In genomic region chr5:31202933-31203332, GRCm38 (mm10) we compare ENCODE assay signal across 8 mouse cellular contexts. TPM values are rescaled to one million over a fixed set of nuclear protein-coding genes. Genes with fewer than 3 reads are reported as not detected.
DNase-seq lines count a peak whose midpoint lies in the region; ATAC-seq and TF ChIP-seq lines count a peak whose summit lies in the region.

No protein-coding gene starts in this region.

- TF ChIP-seq POLR2A in testis, adult 2 months (IDR thresholded peaks at IDR 0.05; ENCODE audit: control insufficient read depth, low read depth, low read length), result no peak

- H3K27me3 ChIP-seq in erythroblast, embryonic 14.5 days (ENCODE audit: control insufficient read depth), result no peaks in the 10 kb centered on the region
- H3K27me3 ChIP-seq in testis, adult 2 months (ENCODE audit: control insufficient read depth, insufficient read depth, low read length), result no peaks in the 10 kb centered on the region
- H3K27me3 ChIP-seq in liver, embryonic 13.5 days, result no peaks in the 10 kb centered on the region

- no peaks in the 10 kb centered on the region for H3K9me3 ChIP-seq in erythroblast, embryonic 14.5 days (ENCODE audit: control insufficient read depth, low read length)
- peaks cover 5% of the 10 kb centered on the region for H3K9me3 ChIP-seq in liver, embryonic 13.5 days (replicated peaks)

- peaks cover 96% of the 10 kb centered on the region for H3K36me3 ChIP-seq in erythroblast, embryonic 14.5 days (ENCODE audit: control insufficient read depth)
- peaks cover 5% of the 10 kb centered on the region for H3K36me3 ChIP-seq in testis, adult 2 months (ENCODE audit: control insufficient read depth, insufficient read depth, low read length)
- peaks cover 85% of the 10 kb centered on the region for H3K36me3 ChIP-seq in liver, embryonic 13.5 days

- H3K4me2 ChIP-seq in liver, embryonic 13.5 days, result peak overlapping the region; percentile 79

- WGBS in liver, embryonic 13.5 days (ENCODE audit: insufficient replicate concordance), result 77% methylated on average over 7 of the region's 7 CpGs

- no peak for TF ChIP-seq CTCF in testis, adult 2 months (IDR thresholded peaks at IDR 0.05; ENCODE audit: control insufficient read depth, insufficient read depth, insufficient replicate concordance, low read depth, low read length)

- H3K9ac ChIP-seq in liver, embryonic 13.5 days, result peak overlapping the region; percentile 69

- peaks cover 35% of the 10 kb centered on the region for H3K4me1 ChIP-seq in erythroblast, embryonic 14.5 days (ENCODE audit: control insufficient read depth)
- H3K4me1 ChIP-seq in testis, adult 2 months (ENCODE audit: control insufficient read depth, insufficient read depth, low read length), result peaks cover 6% of the 10 kb centered on the region
- peaks cover 34% of the 10 kb centered on the region for H3K4me1 ChIP-seq in liver, embryonic 13.5 days (replicated peaks)

- H3K4me3 ChIP-seq in erythroblast, embryonic 14.5 days (replicated peaks), result peak overlapping the region; percentile 84
- H3K4me3 ChIP-seq in testis, adult 2 months (ENCODE audit: control insufficient read depth, low read depth, low read length), result peak overlapping the region; percentile 95
- peak overlapping the region; percentile 82 for H3K4me3 ChIP-seq in liver, embryonic 13.5 days (replicated peaks)

- no peak for ATAC-seq in erythroblast, adult 5-6 weeks (replicated peaks; ENCODE audit: low FRiP score, poor library complexity, severe bottlenecking)
- ATAC-seq in liver, embryonic 13.5 days (ENCODE audit: low read depth), result no peak

- DNase-seq in testis, postnatal 14 days (ENCODE audit: low spot score), result no peak
- DNase-seq in liver, embryonic 13.5 days, result no peak
- no peak for DNase-seq in frontal cortex, postnatal 36 days (ENCODE audit: low spot score in 2 of 2)
- no peak for DNase-seq in B cell, adult 2 months
- DNase-seq in thymus, postnatal 25 days, result no peak

- H3K27ac ChIP-seq in testis, adult 2 months (ENCODE audit: control insufficient read depth, insufficient read depth, low read depth, low read length), result peak overlapping the region; percentile 97
- H3K27ac ChIP-seq in liver, embryonic 13.5 days, result peak overlapping the region; percentile 82

RNA-seq across cellular contexts. Expression of gene Zfp513, which starts 0.8 kb away (rescaled TPM):
- polyA plus RNA-seq in erythroblast, embryonic 14.5 days (2012), result 2.5 TPM in 2 replicates
- total RNA-seq in erythroblast, adult 5-6 weeks (2015; ENCODE audit: low replicate concordance), result 2.3 and 4.8 TPM in 2 replicates
- 5.5 and 5.9 TPM in 2 replicates for total RNA-seq in erythroblast, adult 5-6 weeks (2017; ENCODE audit: low replicate concordance)
- polyA plus RNA-seq in testis, adult 2 months (2012; rRNA removed), result 53.2 and 60.0 TPM in 2 replicates
- polyA plus RNA-seq in liver, embryonic 13.5 days (2015; fragmentation: Nextera tagmentation; extraction: Ambion mirVana), result 2.3 and 2.6 TPM in 2 replicates

RNA-seq across cellular contexts. Expression of gene Eif2b4, which starts 9.7 kb away (rescaled TPM):
- polyA plus RNA-seq in erythroblast, embryonic 14.5 days (2012), result 32.5 and 34.0 TPM in 2 replicates
- 9.8 and 42.1 TPM in 2 replicates for total RNA-seq in erythroblast, adult 5-6 weeks (2015; ENCODE audit: low replicate concordance)
- 13.5 and 18.7 TPM in 2 replicates for total RNA-seq in erythroblast, adult 5-6 weeks (2017; ENCODE audit: low replicate concordance)
- polyA plus RNA-seq in testis, adult 2 months (2012; rRNA removed), result 107 and 116 TPM in 2 replicates
- 57.1 and 64.0 TPM in 2 replicates for polyA plus RNA-seq in liver, embryonic 13.5 days (2015; fragmentation: Nextera tagmentation; extraction: Ambion mirVana)

RNA-seq across cellular contexts. Expression of gene Snx17, which starts 9.9 kb away (rescaled TPM):
- polyA plus RNA-seq in erythroblast, embryonic 14.5 days (2012), result 2.7 and 2.9 TPM in 2 replicates
- 2.9 and 17.1 TPM in 2 replicates for total RNA-seq in erythroblast, adult 5-6 weeks (2015; ENCODE audit: low replicate concordance)
- 12.3 and 15.8 TPM in 2 replicates for total RNA-seq in erythroblast, adult 5-6 weeks (2017; ENCODE audit: low replicate concordance)
- 22.2 and 24.8 TPM in 2 replicates for polyA plus RNA-seq in testis, adult 2 months (2012; rRNA removed)
- polyA plus RNA-seq in liver, embryonic 13.5 days (2015; fragmentation: Nextera tagmentation; extraction: Ambion mirVana), result 49.6 and 49.7 TPM in 2 replicates

RNA-seq across cellular contexts. Expression of gene Ppm1g, which starts 17.6 kb away (rescaled TPM):
- 31.4 and 40.0 TPM in 2 replicates for polyA plus RNA-seq in erythroblast, embryonic 14.5 days (2012)
- total RNA-seq in erythroblast, adult 5-6 weeks (2015; ENCODE audit: low replicate concordance), result 35.4 and 46.4 TPM in 2 replicates
- total RNA-seq in erythroblast, adult 5-6 weeks (2017; ENCODE audit: low replicate concordance), result 67.5 and 132 TPM in 2 replicates
- polyA plus RNA-seq in testis, adult 2 months (2012; rRNA removed), result 392 and 429 TPM in 2 replicates
- 169 and 174 TPM in 2 replicates for polyA plus RNA-seq in liver, embryonic 13.5 days (2015; fragmentation: Nextera tagmentation; extraction: Ambion mirVana)

RNA-seq across cellular contexts. Expression of gene Gtf3c2, which starts 23.0 kb away (rescaled TPM):
- polyA plus RNA-seq in erythroblast, embryonic 14.5 days (2012), result 4.0 and 4.9 TPM in 2 replicates
- 29.7 and 32.5 TPM in 2 replicates for total RNA-seq in erythroblast, adult 5-6 weeks (2015; ENCODE audit: low replicate concordance)
- total RNA-seq in erythroblast, adult 5-6 weeks (2017; ENCODE audit: low replicate concordance), result 24.8 and 30.7 TPM in 2 replicates
- 47.2 and 49.0 TPM in 2 replicates for polyA plus RNA-seq in testis, adult 2 months (2012; rRNA removed)
- 31.5 and 37.0 TPM in 2 replicates for polyA plus RNA-seq in liver, embryonic 13.5 days (2015; fragmentation: Nextera tagmentation; extraction: Ambion mirVana)

Comparison
In these comparisons a context has a peak if more than half of its experiments do, and no peak if none do; other contexts are left out.
1. RNA of gene Zfp513, which starts 0.8 kb away (polyA plus RNA-seq): 53.2 to 60.0 TPM in testis, adult 2 months; 2.5 TPM in erythroblast, embryonic 14.5 days and 2.3 to 2.6 TPM in liver, embryonic 13.5 days; every median in the first group is over 10 times any median in the second.
2. Peak in every context shown above with its lines, with median percentiles within 50 percentile points of each other: H3K4me3 ChIP-seq.